Comparison of ENCODE assay signal across 27 mouse cellular contexts in the genomic region with DNA sequence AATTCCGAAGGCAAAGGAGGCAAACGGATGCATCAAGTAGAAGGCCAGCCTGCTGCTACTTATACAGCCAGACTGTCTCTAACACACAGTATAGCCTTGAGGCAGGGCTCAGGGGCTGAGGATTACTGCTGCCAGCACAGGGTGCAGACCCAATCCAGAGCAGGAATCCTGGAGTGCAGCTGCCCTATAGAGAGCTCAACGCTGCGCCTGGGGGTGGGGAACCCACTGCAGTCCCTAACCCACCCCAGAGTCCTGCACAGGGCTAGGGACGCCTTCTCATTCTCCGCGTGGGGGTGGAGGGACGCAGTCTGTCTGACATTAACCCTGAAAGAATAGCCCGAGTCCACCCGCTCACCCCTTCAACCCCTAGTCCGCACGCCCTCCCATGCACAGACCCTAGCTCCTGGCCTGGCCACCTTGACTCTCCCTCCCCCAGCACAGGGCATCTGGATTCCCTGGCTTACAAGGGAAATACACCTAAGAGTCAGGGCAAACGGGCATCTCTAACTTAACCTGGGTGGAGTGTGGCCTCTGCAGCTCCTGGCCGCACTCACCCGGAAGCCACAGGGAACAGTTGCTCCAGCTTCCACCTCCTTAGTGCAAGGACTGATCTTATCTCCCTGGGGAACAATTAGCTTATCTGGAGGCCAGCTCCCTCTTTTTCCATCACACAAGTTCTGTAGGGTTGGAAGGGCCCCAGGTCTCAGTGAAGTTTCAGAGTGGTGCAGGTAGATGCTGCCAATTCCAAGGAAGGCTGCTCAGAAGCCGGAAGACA. TPM values are rescaled to one million over a fixed set of nuclear protein-coding genes. Genes with fewer than 3 reads are reported as not detected.
DNase-seq lines count a peak whose midpoint lies in the region; ATAC-seq and TF ChIP-seq lines count a peak whose summit lies in the region.
"Had no signal": no experiment of that assay in that cellular context is flagged by ENCODE, and none has a peak within 500 bp of the region (broad histone marks: within the 10 kb centered on the region; RNA-seq: fewer than 3 reads in every experiment).

No protein-coding gene starts in this region.

- H3K4me3 ChIP-seq in hindbrain, embryonic 12.5 days: no peak overlapping the region
- no peak overlapping the region for H3K4me3 ChIP-seq in hindbrain, embryonic 11.5 days (ENCODE audit: low read depth, low read length)
- no peak overlapping the region for H3K4me3 ChIP-seq in midbrain, embryonic 13.5 days (replicated peaks)
- H3K4me3 ChIP-seq in midbrain, embryonic 11.5 days (ENCODE audit: low read depth, low read length): no peak overlapping the region
- no peak overlapping the region for H3K4me3 ChIP-seq in intestine, embryonic 16.5 days (ENCODE audit: low read length)
- H3K4me3 ChIP-seq in stomach, postnatal 0 days (ENCODE audit: low read depth, low read length): no peak overlapping the region
- H3K4me3 ChIP-seq: forebrain, embryonic 10.5 days; heart, embryonic 13.5 days; layer of hippocampus, adult 2 months; limb, embryonic 15.5 days; midbrain, embryonic 10.5 days had no signal

- no peaks in the 10 kb centered on the region; the same call in 1 of the 2 replicates for H3K27me3 ChIP-seq in hindbrain, embryonic 12.5 days
- H3K27me3 ChIP-seq in hindbrain, embryonic 11.5 days (ENCODE audit: control insufficient read depth, insufficient read depth, low read length): no peaks in the 10 kb centered on the region
- peaks cover 3% of the 10 kb centered on the region; the same call in 1 of the 2 replicates for H3K27me3 ChIP-seq in midbrain, embryonic 13.5 days
- H3K27me3 ChIP-seq in midbrain, embryonic 11.5 days (ENCODE audit: control insufficient read depth, insufficient read depth, low read length): no peaks in the 10 kb centered on the region
- no peaks in the 10 kb centered on the region for H3K27me3 ChIP-seq in intestine, embryonic 16.5 days (replicated peaks; ENCODE audit: control insufficient read depth, insufficient read depth, low read length)
- H3K27me3 ChIP-seq in stomach, postnatal 0 days (ENCODE audit: control insufficient read depth, insufficient read depth, low read length): no peaks in the 10 kb centered on the region
- H3K27me3 ChIP-seq: limb, embryonic 15.5 days had no signal

- WGBS in hindbrain, embryonic 12.5 days: 52% methylated on average over 16 of the region's 16 CpGs
- whole genome bisulfite sequencing in hindbrain, embryonic 11.5 days: 61% methylated on average over 16 of the region's 16 CpGs
- 53% methylated on average over 16 of the region's 16 CpGs for WGBS in midbrain, embryonic 13.5 days
- 53% methylated on average over 16 of the region's 16 CpGs for WGBS in midbrain, embryonic 11.5 days
- 61% methylated on average over 16 of the region's 16 CpGs for WGBS in intestine, embryonic 16.5 days
- WGBS in stomach, postnatal 0 days: 50% methylated on average over 16 of the region's 16 CpGs

- no peaks in the 10 kb centered on the region for H3K9me3 ChIP-seq in hindbrain, embryonic 12.5 days (replicated peaks)
- no peaks in the 10 kb centered on the region for H3K9me3 ChIP-seq in hindbrain, embryonic 11.5 days (ENCODE audit: control insufficient read depth, low read length)
- H3K9me3 ChIP-seq in midbrain, embryonic 13.5 days: no peaks in the 10 kb centered on the region
- H3K9me3 ChIP-seq in midbrain, embryonic 11.5 days (ENCODE audit: control insufficient read depth, low read length): no peaks in the 10 kb centered on the region
- no peaks in the 10 kb centered on the region for H3K9me3 ChIP-seq in intestine, embryonic 16.5 days (ENCODE audit: control insufficient read depth, low read length)
- no peaks in the 10 kb centered on the region for H3K9me3 ChIP-seq in stomach, postnatal 0 days (ENCODE audit: control insufficient read depth, low read length)
- H3K9me3 ChIP-seq: forebrain, embryonic 10.5 days; heart, embryonic 13.5 days; limb, embryonic 15.5 days; midbrain, embryonic 10.5 days had no signal

- H3K9ac ChIP-seq in hindbrain, embryonic 12.5 days: 0 out of 2 replicates have a peak overlapping the region, but pooled peaks have one; percentile 4
- H3K9ac ChIP-seq in hindbrain, embryonic 11.5 days (ENCODE audit: low read depth, low read length): no peak overlapping the region
- H3K9ac ChIP-seq in midbrain, embryonic 13.5 days (replicated peaks): peak overlapping the region; percentile 4; the same call in 1 of the 2 replicates
- H3K9ac ChIP-seq in midbrain, embryonic 11.5 days (ENCODE audit: low read length): no peak overlapping the region
- 0 out of 2 replicates have a peak overlapping the region, but pooled peaks have one; percentile 4 for H3K9ac ChIP-seq in intestine, embryonic 16.5 days (ENCODE audit: low read depth, low read length)
- H3K9ac ChIP-seq in stomach, postnatal 0 days (ENCODE audit: low read length): no peak overlapping the region
- H3K9ac ChIP-seq: heart, embryonic 13.5 days; limb, embryonic 15.5 days; liver, embryonic 14.5 days; lung, embryonic 14.5 days had no signal

- no peak overlapping the region for H3K4me2 ChIP-seq in hindbrain, embryonic 12.5 days (replicated peaks)
- no peak overlapping the region for H3K4me2 ChIP-seq in hindbrain, embryonic 11.5 days (replicated peaks; ENCODE audit: low read depth, low read length)
- H3K4me2 ChIP-seq in midbrain, embryonic 13.5 days (replicated peaks): no peak overlapping the region
- H3K4me2 ChIP-seq in midbrain, embryonic 11.5 days: no peak overlapping the region
- no peak overlapping the region for H3K4me2 ChIP-seq in intestine, embryonic 16.5 days (ENCODE audit: low read depth, low read length)
- H3K4me2 ChIP-seq in stomach, postnatal 0 days (replicated peaks; ENCODE audit: low read depth): no peak overlapping the region
- H3K4me2 ChIP-seq: heart, embryonic 13.5 days; limb, embryonic 15.5 days; lung, embryonic 14.5 days had no signal

- no peak for DNase-seq in hindbrain, embryonic 11.5 days (ENCODE audit: low spot score)
- no peak for DNase-seq in midbrain, embryonic 11.5 days (ENCODE audit: low spot score, missing footprints)
- peak; percentile 46 for DNase-seq in stomach, postnatal 0 days (ENCODE audit: low spot score)
- no peak for DNase-seq in cerebellum, adult 11-12 months
- DNase-seq in heart, adult 11 months: no peak
- DNase-seq: adrenal gland, adult 2 months; cerebellum, adult 18-20 months; cerebellum, postnatal 14 days; gastrocnemius, postnatal 10 days; heart, adult 18-20 months; kidney, adult 2 months; kidney, postnatal 14 days; lung, embryonic 14.5 days; right cerebral cortex, postnatal 4 days had no signal

- TF ChIP-seq CTCF in stomach, postnatal 0 days (IDR thresholded peaks at IDR 0.05; ENCODE audit: low read depth): no peak

- H3K36me3 ChIP-seq in hindbrain, embryonic 12.5 days: no peaks in the 10 kb centered on the region
- H3K36me3 ChIP-seq in hindbrain, embryonic 11.5 days (ENCODE audit: control insufficient read depth, insufficient read depth, low read length): no peaks in the 10 kb centered on the region
- H3K36me3 ChIP-seq in midbrain, embryonic 13.5 days: no peaks in the 10 kb centered on the region
- no peaks in the 10 kb centered on the region for H3K36me3 ChIP-seq in midbrain, embryonic 11.5 days (ENCODE audit: control insufficient read depth, insufficient read depth, low read length)
- H3K36me3 ChIP-seq in intestine, embryonic 16.5 days (ENCODE audit: control insufficient read depth, insufficient read depth, low read length): no peaks in the 10 kb centered on the region
- no peaks in the 10 kb centered on the region for H3K36me3 ChIP-seq in stomach, postnatal 0 days (ENCODE audit: control insufficient read depth, insufficient read depth, low read length)
- H3K36me3 ChIP-seq: forebrain, embryonic 10.5 days; G1E; heart, embryonic 13.5 days; limb, embryonic 15.5 days; midbrain, embryonic 10.5 days had no signal

- no peak for TF ChIP-seq EP300 in stomach, postnatal 0 days (optimal IDR thresholded peaks at IDR 0.05)

- ATAC-seq in hindbrain, embryonic 12.5 days (ENCODE audit: low FRiP score): no peak
- no peak for ATAC-seq in hindbrain, embryonic 11.5 days (ENCODE audit: low FRiP score)
- peak; percentile 40; the same call in 1 of the 2 replicates for ATAC-seq in midbrain, embryonic 13.5 days
- ATAC-seq in midbrain, embryonic 11.5 days (ENCODE audit: low FRiP score): no peak
- ATAC-seq in intestine, embryonic 16.5 days: peak; percentile 95
- peak; percentile 71 for ATAC-seq in stomach, postnatal 0 days (ENCODE audit: low FRiP score, low TSS enrichment)
- ATAC-seq: forebrain, embryonic 16.5 days; hindbrain, embryonic 16.5 days; Patski had no signal

- no peak overlapping the region for H3K27ac ChIP-seq in hindbrain, embryonic 12.5 days
- no peak overlapping the region for H3K27ac ChIP-seq in hindbrain, embryonic 11.5 days (ENCODE audit: low read depth, low read length)
- no peak overlapping the region for H3K27ac ChIP-seq in midbrain, embryonic 13.5 days
- H3K27ac ChIP-seq in midbrain, embryonic 11.5 days (ENCODE audit: low read depth, low read length): no peak overlapping the region
- H3K27ac ChIP-seq in intestine, embryonic 16.5 days (ENCODE audit: low read length): no peak overlapping the region
- no peak overlapping the region for H3K27ac ChIP-seq in stomach, postnatal 0 days (replicated peaks)
- H3K27ac ChIP-seq: forebrain, embryonic 10.5 days; heart, embryonic 13.5 days; layer of hippocampus, adult 2 months; limb, embryonic 15.5 days; liver, embryonic 14.5 days; midbrain, embryonic 10.5 days had no signal

- H3K4me1 ChIP-seq in hindbrain, embryonic 12.5 days: no peaks in the 10 kb centered on the region
- no peaks in the 10 kb centered on the region for H3K4me1 ChIP-seq in hindbrain, embryonic 11.5 days (replicated peaks; ENCODE audit: control insufficient read depth, insufficient read depth, low read length)
- H3K4me1 ChIP-seq in midbrain, embryonic 13.5 days (replicated peaks): no peaks in the 10 kb centered on the region
- no peaks in the 10 kb centered on the region for H3K4me1 ChIP-seq in midbrain, embryonic 11.5 days (ENCODE audit: control insufficient read depth, insufficient read depth, low read length)
- H3K4me1 ChIP-seq in intestine, embryonic 16.5 days (ENCODE audit: control insufficient read depth, insufficient read depth, low read length): 0 out of 2 replicates have a peak, but pooled peaks cover 4% of the 10 kb centered on the region
- H3K4me1 ChIP-seq in stomach, postnatal 0 days (replicated peaks; ENCODE audit: control insufficient read depth, insufficient read depth): no peaks in the 10 kb centered on the region
- H3K4me1 ChIP-seq: forebrain, embryonic 10.5 days; limb, embryonic 15.5 days; midbrain, embryonic 10.5 days had no signal

RNA-seq across cellular contexts. Expression of a gene that starts 14.8 kb away (rescaled TPM):
- polyA plus RNA-seq in hindbrain, embryonic 12.5 days (2016; fragmentation: Nextera tagmentation; extraction: Ambion mirVana): 13.2 and 14.0 TPM in 2 replicates
- polyA plus RNA-seq in hindbrain, embryonic 11.5 days (2014; fragmentation: Nextera tagmentation; extraction: Ambion mirVana): 6.6 and 8.8 TPM in 2 replicates
- 12.9 TPM in 2 replicates for polyA plus RNA-seq in midbrain, embryonic 13.5 days (2015; fragmentation: Nextera tagmentation; extraction: Ambion mirVana)
- 8.7 and 11.0 TPM in 2 replicates for polyA plus RNA-seq in midbrain, embryonic 11.5 days (2014; fragmentation: Nextera tagmentation; extraction: Ambion mirVana)
- 43.7 and 49.5 TPM in 2 replicates for polyA plus RNA-seq in intestine, embryonic 16.5 days (2015; fragmentation: Nextera tagmentation; extraction: Ambion mirVana)
- polyA plus RNA-seq in stomach, postnatal 0 days (2015; fragmentation: Nextera tagmentation; extraction: Ambion mirVana): 59.5 and 62.0 TPM in 2 replicates

RNA-seq across cellular contexts. Expression of a gene that starts 24.5 kb away (rescaled TPM):
- polyA plus RNA-seq in hindbrain, embryonic 12.5 days (2016; fragmentation: Nextera tagmentation; extraction: Ambion mirVana): 11.8 and 12.7 TPM in 2 replicates
- polyA plus RNA-seq in hindbrain, embryonic 11.5 days (2014; fragmentation: Nextera tagmentation; extraction: Ambion mirVana): 6.0 and 7.5 TPM in 2 replicates
- 11.6 and 11.9 TPM in 2 replicates for polyA plus RNA-seq in midbrain, embryonic 13.5 days (2015; fragmentation: Nextera tagmentation; extraction: Ambion mirVana)
- 5.1 and 6.8 TPM in 2 replicates for polyA plus RNA-seq in midbrain, embryonic 11.5 days (2014; fragmentation: Nextera tagmentation; extraction: Ambion mirVana)
- polyA plus RNA-seq in intestine, embryonic 16.5 days (2015; fragmentation: Nextera tagmentation; extraction: Ambion mirVana): 7.2 and 7.9 TPM in 2 replicates
- polyA plus RNA-seq in stomach, postnatal 0 days (2015; fragmentation: Nextera tagmentation; extraction: Ambion mirVana): 3.9 and 4.0 TPM in 2 replicates

RNA-seq across cellular contexts. Expression of a gene that starts 24.7 kb away (rescaled TPM):
- polyA plus RNA-seq in hindbrain, embryonic 12.5 days (2016; fragmentation: Nextera tagmentation; extraction: Ambion mirVana): 110 and 114 TPM in 2 replicates
- 124 and 133 TPM in 2 replicates for polyA plus RNA-seq in hindbrain, embryonic 11.5 days (2014; fragmentation: Nextera tagmentation; extraction: Ambion mirVana)
- polyA plus RNA-seq in midbrain, embryonic 13.5 days (2015; fragmentation: Nextera tagmentation; extraction: Ambion mirVana): 111 and 118 TPM in 2 replicates
- polyA plus RNA-seq in midbrain, embryonic 11.5 days (2014; fragmentation: Nextera tagmentation; extraction: Ambion mirVana): 125 and 131 TPM in 2 replicates
- polyA plus RNA-seq in intestine, embryonic 16.5 days (2015; fragmentation: Nextera tagmentation; extraction: Ambion mirVana): 108 and 122 TPM in 2 replicates
- polyA plus RNA-seq in stomach, postnatal 0 days (2015; fragmentation: Nextera tagmentation; extraction: Ambion mirVana): 81.6 and 87.2 TPM in 2 replicates

Comparison
In these comparisons a context has a peak if more than half of its experiments do, and no peak if none do; other contexts are left out.
1. ATAC-seq: peak in midbrain, embryonic 13.5 days (single experiment), intestine, embryonic 16.5 days (single experiment) and stomach, postnatal 0 days (single experiment); none in hindbrain, embryonic 12.5 days (single experiment), hindbrain, embryonic 11.5 days (single experiment) and midbrain, embryonic 11.5 days (single experiment).
2. H3K9ac ChIP-seq: peak in hindbrain, embryonic 12.5 days (single experiment), midbrain, embryonic 13.5 days (single experiment) and intestine, embryonic 16.5 days (single experiment); none in hindbrain, embryonic 11.5 days (single experiment), midbrain, embryonic 11.5 days (single experiment) and stomach, postnatal 0 days (single experiment).